Mouse (Mus musculus) G1E (cell line): Measurements from ENCODE around the gene Xpot.

Source experiments
- CTCF ChIP-seq: IDR thresholded peaks from 2 replicates; pipeline ENCODE4 v1.5.1; 2012; ENCODE audit warnings: low read depth, low read length, inconsistent platforms, mixed read lengths
- GATA1 ChIP-seq: IDR thresholded peaks from 2 replicates; pipeline ENCODE4 v1.6.1; 2012; ENCODE audit warnings: borderline replicate concordance, low read length, inconsistent platforms, mixed read lengths
- POLR2AphosphoS5 ChIP-seq: IDR thresholded peaks from 2 replicates; pipeline ENCODE4 v1.6.1; 2012; ENCODE audit warnings: low read depth, low read length, inconsistent platforms; ENCODE audit not compliant: insufficient replicate concordance

DNA sequence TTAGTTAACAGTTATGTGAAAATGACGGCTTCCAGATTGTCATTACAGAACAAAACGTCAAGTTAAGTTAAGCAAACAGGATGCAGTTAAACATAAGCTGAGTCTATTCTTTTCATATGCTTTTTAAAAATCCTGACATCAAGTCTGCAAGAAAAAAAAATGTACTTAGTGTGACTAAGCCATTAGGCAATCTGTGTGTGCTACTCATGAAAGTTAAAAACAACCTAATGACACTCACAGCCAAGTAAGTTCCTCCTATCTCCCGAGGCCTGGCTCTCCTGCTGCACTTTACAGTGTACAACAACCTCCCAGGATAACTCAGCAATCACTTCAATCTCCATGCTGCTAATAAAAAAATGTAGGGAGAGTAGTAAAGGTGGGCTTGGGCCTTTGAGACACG is 22.6 kb downstream of the Xpot start:
- no peak for TF ChIP-seq CTCF
- no peak for TF ChIP-seq GATA1
- TF ChIP-seq POLR2AphosphoS5 = no peak
